Mouse (Mus musculus): ENCODE data around the gene Dut.
"Not testable (repeated sequence)": the region's sequence is repeated elsewhere in the genome, so short reads cannot be mapped to it uniquely, and the experiment has no call there.

The Dut gene

DNA sequence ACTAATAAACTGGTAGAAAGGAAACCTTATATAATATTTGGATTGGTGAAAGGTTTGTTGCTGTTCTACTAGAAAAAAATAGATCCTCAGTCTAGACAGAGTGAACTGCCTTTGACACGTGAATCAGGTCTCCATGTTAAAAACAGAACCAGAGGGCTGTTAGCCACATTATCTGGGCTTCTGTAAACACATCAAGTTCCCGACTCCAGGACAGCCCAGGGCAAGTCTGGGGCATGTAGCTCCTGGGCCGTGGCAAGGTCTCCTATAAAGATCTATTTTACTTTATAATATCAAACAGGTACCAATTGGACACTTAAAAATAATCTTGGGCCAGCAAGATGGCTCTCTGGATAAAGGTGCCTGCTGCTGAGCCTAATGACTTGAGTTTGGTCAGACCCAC, 8.9 kb downstream of the Dut start:
- DNase-seq, result no peak

DNA sequence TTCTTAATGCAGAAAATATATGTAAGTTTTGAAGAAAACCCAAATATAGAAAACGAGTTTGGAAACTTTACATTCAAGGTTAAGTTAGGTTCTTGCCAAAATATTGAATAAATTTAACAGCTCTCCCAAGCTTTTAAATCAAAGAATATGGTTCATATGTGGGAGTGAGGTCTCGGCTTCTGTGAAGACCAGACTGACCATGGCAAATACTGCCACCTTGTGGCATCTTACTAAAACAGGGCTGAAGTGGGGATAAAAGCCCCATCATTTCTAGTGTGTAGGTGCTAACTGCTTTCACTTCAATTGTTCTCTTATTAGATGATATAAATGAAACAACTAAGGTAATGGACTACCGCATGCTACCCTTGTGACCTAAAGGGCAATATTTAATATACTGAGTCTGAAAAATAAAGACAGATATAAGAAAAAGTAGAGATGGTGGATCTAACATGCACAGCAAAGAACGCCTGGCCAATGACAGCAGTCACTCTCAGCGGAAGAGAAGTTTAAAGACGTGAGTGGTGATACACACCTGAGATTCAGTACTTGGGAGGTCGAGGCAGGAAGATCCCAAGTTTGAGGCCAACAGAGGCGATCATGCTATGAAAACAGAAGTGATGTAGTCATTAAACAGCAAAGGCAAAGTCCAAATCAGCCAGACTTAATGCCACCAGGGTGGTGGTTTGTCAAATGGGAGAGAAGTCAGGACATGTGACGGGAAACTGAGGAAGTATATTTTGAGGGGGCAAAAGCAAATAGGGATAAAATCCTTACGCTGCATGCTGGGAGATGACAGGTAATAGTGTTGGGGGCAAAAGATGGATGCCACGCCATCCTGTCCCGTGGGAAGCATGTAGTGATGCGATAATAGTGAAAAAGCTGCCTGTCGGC, 12.5 kb downstream of the Dut start:
- no peak for DNase-seq

DNA sequence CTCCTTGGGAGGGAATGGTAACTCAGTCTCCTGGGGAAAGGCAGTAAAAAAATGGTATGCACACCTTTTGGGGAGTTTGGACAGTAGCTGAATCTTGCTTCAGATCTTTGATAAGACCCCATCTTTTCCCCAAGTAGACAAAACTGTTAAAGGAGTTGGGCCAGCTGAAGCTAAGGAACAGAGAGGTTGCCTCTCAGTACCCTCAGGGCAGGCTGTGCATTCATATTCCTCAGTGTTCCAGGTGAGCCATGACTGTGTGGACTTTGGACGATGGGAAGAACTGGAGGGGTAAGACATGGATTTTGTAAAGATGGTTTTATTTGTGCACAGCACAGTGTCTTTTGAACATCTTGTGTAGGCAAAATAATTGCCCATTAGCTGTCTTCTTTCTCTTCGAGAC, 13.3 kb downstream of the Dut start:
- DNase-seq, result no peak

DNA sequence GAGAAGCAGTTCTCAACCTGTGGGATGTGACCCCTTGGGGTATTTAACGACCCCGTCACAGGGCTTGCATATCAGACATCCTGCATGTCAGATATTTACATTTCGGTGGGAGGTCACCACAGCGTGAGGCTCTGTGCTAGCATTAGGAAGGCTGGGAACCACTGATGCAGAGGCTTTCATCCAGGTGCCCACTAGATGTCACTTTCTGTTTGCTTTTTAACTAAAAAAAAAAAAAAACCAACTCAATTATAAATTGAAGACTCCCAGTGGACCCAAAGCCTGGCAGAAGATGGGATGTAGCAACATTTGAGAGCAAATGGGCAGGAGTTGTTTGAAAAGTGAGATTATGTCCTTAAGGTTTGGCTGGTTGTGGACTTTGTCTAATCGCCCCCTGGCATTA, 16.1 kb downstream of the Dut start:
- no peak for DNase-seq

DNA sequence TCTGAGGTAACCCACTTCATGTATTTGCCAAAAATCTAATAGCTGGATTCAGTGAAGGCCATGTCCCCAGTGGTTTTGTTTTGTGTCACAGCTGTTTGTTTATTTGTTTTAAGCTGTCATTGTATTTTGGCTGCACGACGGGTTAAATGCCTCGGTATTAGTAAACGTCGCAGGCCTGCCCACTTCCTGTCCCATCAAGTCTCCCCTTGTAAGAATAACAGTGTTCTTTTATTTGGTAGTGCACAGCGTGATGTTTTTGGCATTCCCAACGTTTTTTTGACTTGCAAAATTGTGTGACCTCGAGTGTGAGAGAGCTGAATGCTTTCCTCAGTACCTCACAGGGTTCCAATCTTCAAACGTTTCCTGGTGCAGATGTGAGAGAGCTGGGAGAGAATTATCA, 16.8 kb downstream of the Dut start:
- DNase-seq, result no peak

- DNase-seq, result no peak
Measured at GRCm38 (mm10) chr2:125268876-125269275, 21.9 kb downstream of the Dut start.

DNA sequence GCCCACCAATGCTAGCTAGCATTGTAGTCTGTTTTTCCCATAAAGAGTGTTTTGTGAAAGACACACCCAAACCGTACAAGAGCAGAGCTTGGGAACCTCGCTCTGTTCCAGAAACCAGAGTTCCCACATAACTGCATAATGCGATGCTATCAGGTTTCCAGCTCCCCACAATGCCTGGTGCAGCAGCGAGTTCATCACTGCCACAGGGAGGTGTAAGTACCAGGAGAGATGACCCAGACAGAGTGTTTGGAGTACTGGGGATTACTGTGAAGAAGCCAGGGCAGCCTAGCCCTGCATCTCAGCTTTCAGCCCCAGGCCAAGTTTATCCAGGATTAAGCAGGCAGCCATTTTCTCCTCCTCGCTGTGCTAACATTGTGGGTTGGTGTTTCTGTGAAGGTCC, 28.6 kb downstream of the Dut start:
- no peak for DNase-seq

- DNase-seq, result no peak
Measured at GRCm38 (mm10) chr2:125276692-125277091, 29.7 kb downstream of the Dut start.

DNA sequence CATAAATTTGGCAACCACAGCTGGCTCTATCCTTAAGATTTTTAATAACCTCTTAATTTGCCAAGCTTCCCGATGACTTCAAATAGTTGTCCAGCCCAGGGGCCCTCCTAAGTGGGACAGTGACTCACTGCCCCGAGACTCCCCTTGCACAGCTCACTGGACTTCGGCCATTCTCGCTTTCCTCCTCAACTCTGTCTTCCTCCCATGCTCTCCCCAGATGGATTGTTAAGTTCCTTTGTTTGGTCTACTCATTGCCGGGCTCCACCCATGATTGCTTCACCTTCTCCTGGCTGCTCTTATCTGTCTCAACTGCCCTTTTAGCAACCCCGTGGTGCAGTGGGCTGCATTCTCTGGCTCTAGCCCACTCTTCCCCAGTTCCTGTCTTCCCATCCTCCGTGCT, 31.5 kb downstream of the Dut start:
- DNase-seq, result no peak

GRCm38 (mm10) chr2:125279995-125280394, 33.0 kb downstream of the Dut start:
- DNase-seq, result not testable (repeated sequence)

- no peak for DNase-seq
Measured at GRCm38 (mm10) chr2:125282334-125283206, 35.6 kb downstream of the Dut start.

GRCm38 (mm10) chr2:125285777-125286176, 38.8 kb downstream of the Dut start:
- no peak for DNase-seq

- DNase-seq, result no peak
Measured at GRCm38 (mm10) chr2:125290197-125290965, 43.4 kb downstream of the Dut start.

- no peak for DNase-seq
Measured at GRCm38 (mm10) chr2:125291101-125291500, 44.1 kb downstream of the Dut start.

- no peak for DNase-seq
Measured at GRCm38 (mm10) chr2:125292616-125293015, 45.6 kb downstream of the Dut start.

GRCm38 (mm10) chr2:125293969-125294491, 47.0 kb downstream of the Dut start:
- no peak for DNase-seq

DNA sequence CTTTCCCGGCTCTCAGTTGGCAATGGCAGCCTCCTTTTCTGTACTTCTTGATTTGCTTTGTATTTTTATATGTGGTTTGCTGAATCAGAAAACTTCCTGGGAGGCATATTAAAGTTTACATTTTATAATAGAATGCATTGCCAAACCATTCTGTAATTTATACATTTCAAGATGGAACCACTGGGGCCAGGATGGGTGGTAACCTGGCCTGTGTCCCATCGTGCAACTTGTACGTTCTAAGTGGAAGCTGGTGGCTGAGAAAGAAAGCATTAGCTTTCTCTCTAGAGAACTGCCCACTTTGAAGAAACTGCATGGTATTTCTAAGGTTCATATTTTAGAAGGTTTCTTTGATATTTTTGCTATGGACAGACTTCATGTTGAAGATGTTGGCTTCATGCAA, 48.5 kb downstream of the Dut start:
- no peak for DNase-seq

DNA sequence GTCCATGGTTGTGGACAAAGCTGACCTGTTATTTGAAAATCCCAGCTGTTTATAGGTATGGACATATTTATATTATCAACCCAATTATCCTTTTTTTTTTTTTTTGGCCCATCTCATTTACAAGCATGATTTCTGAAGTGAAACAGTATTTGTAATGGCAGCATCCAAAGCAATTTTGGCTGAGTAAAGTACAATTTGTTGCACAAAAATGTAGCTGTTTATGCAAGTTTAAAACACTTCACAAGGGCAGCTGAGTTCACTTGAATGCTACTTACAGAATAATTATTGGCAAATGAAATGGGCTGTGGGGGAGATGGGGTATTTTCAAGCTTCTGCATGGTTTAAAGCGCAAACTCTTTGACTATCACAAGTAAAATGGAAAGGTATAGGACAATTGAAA, 51.9 kb downstream of the Dut start:
- no peak for DNase-seq

GRCm38 (mm10) chr2:125301877-125302624, 55.1 kb downstream of the Dut start:
- no peak for DNase-seq

GRCm38 (mm10) chr2:125302625-125302924, 55.6 kb downstream of the Dut start:
- no peak for DNase-seq

- DNase-seq, result no peak
Measured at GRCm38 (mm10) chr2:125303764-125304384, 56.9 kb downstream of the Dut start.

DNA sequence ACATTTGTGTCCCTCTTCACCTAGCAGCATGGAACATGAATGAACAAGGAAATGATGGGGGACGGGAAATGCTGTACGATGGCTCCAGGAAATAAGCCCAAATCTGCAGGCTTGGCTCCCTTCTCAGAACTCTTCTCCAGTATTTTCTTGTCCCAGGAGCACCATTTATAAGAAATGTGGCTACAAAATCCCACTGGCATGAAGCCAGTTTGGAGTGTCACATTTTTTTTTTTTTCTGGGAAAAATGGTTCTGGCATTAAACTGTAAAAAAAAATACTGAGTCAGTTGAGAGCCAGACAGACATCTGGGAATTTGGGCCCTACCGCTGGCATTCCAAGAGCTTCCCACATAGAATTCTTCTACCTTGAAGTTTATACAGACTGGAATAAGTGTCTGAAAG, 57.8 kb downstream of the Dut start:
- DNase-seq, result no peak
